Mouse (Mus musculus): ENCODE results near the gene Exoc2.

Exoc2 gene

GRCm38 (mm10) chr13:30972102-30972501 is 1.8 kb downstream of the Exoc2 start:
- DNase-seq (ENCODE audit: extremely low read depth, low read depth): peak; percentile 80

GRCm38 (mm10) chr13:30971047-30971446 is 2.8 kb downstream of the Exoc2 start:
- no peak for DNase-seq (ENCODE audit: extremely low read depth, low read depth)

- DNase-seq (ENCODE audit: extremely low read depth, low read depth): no peak
These were observed 5.6 kb downstream of the Exoc2 start for GRCm38 (mm10) chr13:30968311-30968710.

- no peak for DNase-seq (ENCODE audit: extremely low read depth, low read depth)
These were observed 7.4 kb downstream of the Exoc2 start for GRCm38 (mm10) chr13:30966507-30966911.

- DNase-seq (ENCODE audit: extremely low read depth, low read depth): no peak
These were observed 12.0 kb downstream of the Exoc2 start for GRCm38 (mm10) chr13:30961932-30962331.

- no peak for DNase-seq (ENCODE audit: extremely low read depth, low read depth)
These were observed 13.2 kb downstream of the Exoc2 start for GRCm38 (mm10) chr13:30960714-30961113.

- no peak for DNase-seq (ENCODE audit: extremely low read depth, low read depth)
These were observed 20.3 kb downstream of the Exoc2 start for GRCm38 (mm10) chr13:30953580-30953979.

GRCm38 (mm10) chr13:30952044-30952443 is 21.8 kb downstream of the Exoc2 start:
- no peak for DNase-seq (ENCODE audit: extremely low read depth, low read depth)

GRCm38 (mm10) chr13:30949181-30949580 is 24.7 kb downstream of the Exoc2 start:
- DNase-seq (ENCODE audit: extremely low read depth, low read depth): no peak

GRCm38 (mm10) chr13:30947540-30947939 is 26.4 kb downstream of the Exoc2 start, which contains the start of gene Hus1b:
Gene Hus1b, minus strand, starts transcription at chr13:30947759.
- DNase-seq (ENCODE audit: extremely low read depth, low read depth): no peak

GRCm38 (mm10) chr13:30947129-30947528 is 26.8 kb downstream of the Exoc2 start:
- DNase-seq (ENCODE audit: extremely low read depth, low read depth): no peak

- DNase-seq (ENCODE audit: extremely low read depth, low read depth): no peak
These were observed 28.1 kb downstream of the Exoc2 start for GRCm38 (mm10) chr13:30945788-30946187.

- DNase-seq (ENCODE audit: extremely low read depth, low read depth): no peak
These were observed 40.9 kb downstream of the Exoc2 start for GRCm38 (mm10) chr13:30932972-30933371.

GRCm38 (mm10) chr13:30931613-30932012 is 42.3 kb downstream of the Exoc2 start:
- DNase-seq (ENCODE audit: extremely low read depth, low read depth): no peak

- no peak for DNase-seq (ENCODE audit: extremely low read depth, low read depth)
These were observed 44.8 kb downstream of the Exoc2 start for GRCm38 (mm10) chr13:30929119-30929518.

GRCm38 (mm10) chr13:30924269-30924668 is 49.6 kb downstream of the Exoc2 start:
- no peak for DNase-seq (ENCODE audit: extremely low read depth, low read depth)

GRCm38 (mm10) chr13:30921914-30922313 is 52.0 kb downstream of the Exoc2 start:
- no peak for DNase-seq (ENCODE audit: extremely low read depth, low read depth)

- no peak for DNase-seq (ENCODE audit: extremely low read depth, low read depth)
These were observed 60.1 kb downstream of the Exoc2 start for GRCm38 (mm10) chr13:30913757-30914156.

- no peak for DNase-seq (ENCODE audit: extremely low read depth, low read depth)
These were observed 60.9 kb downstream of the Exoc2 start for GRCm38 (mm10) chr13:30913028-30913427.

- no peak for DNase-seq (ENCODE audit: extremely low read depth, low read depth)
These were observed 61.8 kb downstream of the Exoc2 start for GRCm38 (mm10) chr13:30911931-30912625.

GRCm38 (mm10) chr13:30910889-30911288 is 63.0 kb downstream of the Exoc2 start:
- no peak for DNase-seq (ENCODE audit: extremely low read depth, low read depth)

GRCm38 (mm10) chr13:30902286-30902685 is 71.6 kb downstream of the Exoc2 start:
- no peak for DNase-seq (ENCODE audit: extremely low read depth, low read depth)

- DNase-seq (ENCODE audit: extremely low read depth, low read depth): no peak
These were observed 72.4 kb downstream of the Exoc2 start for GRCm38 (mm10) chr13:30901387-30902041.
